Mouse (Mus musculus): ENCODE results near the gene Smim4. TPM values are rescaled to one million over a fixed set of nuclear protein-coding genes. Genes with fewer than 3 reads are reported as not detected.

Smim4 gene
- 10 to 100 TPM; 50.5 to 85.0 TPM for total RNA-seq (2021)
- long read RNA-seq, experiment 1, transcript Smim4-203 (2 exons, 426 nt), result minor isoform, 15 of 77 reads
- long read RNA-seq, experiment 1, transcript Smim4-201 (2 exons, 311 nt), result major isoform, 57 of 77 reads
- long read RNA-seq, experiment 1, partial matches to known transcripts, result 3 of 77 reads
- long read RNA-seq, experiment 1, other reads (novel, unspliced or antisense), result 2 of 77 reads
- long read RNA-seq, experiment 2, transcript Smim4-201 (2 exons, 311 nt), result major isoform, 16 of 24 reads
- long read RNA-seq, experiment 2, transcript Smim4-203 (2 exons, 426 nt), result minor isoform, 6 of 24 reads
- long read RNA-seq, experiment 2, partial matches to known transcripts, result 0 of 24 reads
- long read RNA-seq, experiment 2, other reads (novel, unspliced or antisense), result 2 of 24 reads

GRCm38 (mm10) chr14:31128826-31129219, at the start of gene Smim4:
Smim4 (minus strand) TSS chr14:31128956.
- DNase-seq, result peak; percentile 98 to 99

GRCm38 (mm10) chr14:31177715-31178114, 49.0 kb upstream of the Smim4 start:
- DNase-seq, result no peak

GRCm38 (mm10) chr14:31177287-31177686, 48.5 kb upstream of the Smim4 start:
- DNase-seq, result no peak

GRCm38 (mm10) chr14:31173537-31173936, 44.8 kb upstream of the Smim4 start:
- no peak for DNase-seq

GRCm38 (mm10) chr14:31172781-31173455, 44.2 kb upstream of the Smim4 start:
- peak; percentile 34 to 52 for DNase-seq

GRCm38 (mm10) chr14:31171821-31172220, 43.1 kb upstream of the Smim4 start:
- DNase-seq, result no peak

GRCm38 (mm10) chr14:31171386-31171785, 42.6 kb upstream of the Smim4 start:
- peak in 1 of 2 experiments; percentile 52 for DNase-seq

GRCm38 (mm10) chr14:31170963-31171362, 42.2 kb upstream of the Smim4 start:
- DNase-seq, result no peak

GRCm38 (mm10) chr14:31169508-31169907, 40.8 kb upstream of the Smim4 start:
- no peak for DNase-seq

GRCm38 (mm10) chr14:31168425-31168824, 39.7 kb upstream of the Smim4 start, which contains the start of gene Stab1:
Stab1 (minus strand) TSS chr14:31168641.
- peak; percentile 60 to 69 for DNase-seq

- no peak for DNase-seq
Measured at GRCm38 (mm10) chr14:31166827-31167226, 38.1 kb upstream of the Smim4 start.

- DNase-seq, result peak; percentile 29 to 36
Measured at GRCm38 (mm10) chr14:31165991-31166630, 37.4 kb upstream of the Smim4 start.

- DNase-seq, result no peak
Measured at GRCm38 (mm10) chr14:31165458-31165857, 36.7 kb upstream of the Smim4 start.

- peak in 1 of 2 experiments; percentile 44 for DNase-seq
Measured at GRCm38 (mm10) chr14:31165010-31165409, 36.3 kb upstream of the Smim4 start.

GRCm38 (mm10) chr14:31164067-31164466, 35.3 kb upstream of the Smim4 start:
- no peak for DNase-seq

- no peak for DNase-seq
Measured at GRCm38 (mm10) chr14:31161638-31162037, 32.9 kb upstream of the Smim4 start.

GRCm38 (mm10) chr14:31161191-31161590, 32.4 kb upstream of the Smim4 start:
- DNase-seq, result no peak

- DNase-seq, result no peak
Measured at GRCm38 (mm10) chr14:31160196-31161150, 31.7 kb upstream of the Smim4 start.

- DNase-seq, result no peak
Measured at GRCm38 (mm10) chr14:31145694-31146093, 16.9 kb upstream of the Smim4 start.

GRCm38 (mm10) chr14:31141011-31141410, 12.3 kb upstream of the Smim4 start:
- no peak for DNase-seq

GRCm38 (mm10) chr14:31140141-31140540, 11.4 kb upstream of the Smim4 start:
- no peak for DNase-seq

GRCm38 (mm10) chr14:31139666-31140065, 10.9 kb upstream of the Smim4 start:
- DNase-seq, result no peak
